Mouse (Mus musculus): ENCODE measurements around the gene P2rx1.

DNA sequence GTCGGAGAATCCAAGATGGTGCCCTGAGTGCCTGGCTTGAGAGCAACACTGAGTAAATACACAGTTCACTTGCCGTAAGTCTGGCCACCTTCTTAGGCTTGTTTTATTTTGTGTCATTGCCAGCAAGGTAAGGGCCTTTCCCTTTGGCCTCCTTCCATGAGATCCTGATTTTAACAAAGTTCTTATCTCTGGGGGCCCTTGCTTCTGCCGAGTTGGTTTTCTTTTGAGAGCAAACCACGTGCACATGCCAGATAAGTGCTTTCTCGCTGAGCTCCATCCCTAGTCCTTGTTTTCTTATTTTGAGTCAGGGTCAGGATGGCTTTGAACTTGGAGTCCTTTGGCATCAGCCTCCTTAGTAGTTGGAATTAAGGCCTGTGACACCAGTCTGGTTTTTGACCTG lies 58.8 kb downstream of the P2rx1 start:
- TF ChIP-seq CTCF (IDR thresholded peaks at IDR 0.05; ENCODE audit: low read depth) = no peak
- no peak for TF ChIP-seq EP300 (optimal IDR thresholded peaks at IDR 0.05)

All from stomach, postnatal 0 days (tissue).